Mouse (Mus musculus) lung, adult 2 months (tissue): Measurements from ENCODE around the gene Slc22a23. TPM values are rescaled to one million over a fixed set of nuclear protein-coding genes. Genes with fewer than 3 reads are reported as not detected.

ENCODE experiments used
- DNase-seq: peaks from one replicate; pipeline ENCODE4 v3.0.0; 2022
- H3K4me1 ChIP-seq: fragments of 200-500 bp; 2 replicates; pipeline ENCODE4 v1.6.1; 2011; ENCODE audit warnings: low read length; ENCODE audit not compliant: control insufficient read depth, insufficient read depth
- H3K4me3 ChIP-seq: fragments of 200-500 bp; replicated peaks from 2 replicates; pipeline ENCODE3; 2011; ENCODE audit warnings: low read depth, mild to moderate bottlenecking, control low read depth, low read length; ENCODE audit errors: extremely low read depth
- CTCF ChIP-seq: fragments of 200-500 bp; IDR thresholded peaks from 2 replicates; pipeline ENCODE4 v1.5.1; 2011; ENCODE audit warnings: mild to moderate bottlenecking, low read length, control low read depth; ENCODE audit not compliant: insufficient read depth
- POLR2A ChIP-seq: fragments of 200-500 bp; IDR thresholded peaks from 2 replicates; pipeline ENCODE4 v1.6.1; 2011; ENCODE audit warnings: low read depth, mild to moderate bottlenecking, control low read depth, low read length, borderline replicate concordance; ENCODE audit errors: extremely low read depth
- WGBS: fragments of 180-500 bp; shearing (Covaris S2); methylation state at CpG from one replicate; pipeline ENCODE4 v1.1.7; 2018; 5-methylcytosine and 5-hydroxymethylcytosine counted together
- polyA plus RNA-seq: library from polyadenylated mRNA; depleted of rRNA; stranded (reverse); fragments of >200 nt; gene quantifications from 2 replicates; pipeline ENCODE4 v1.2.3, GENCODE M21; 2012

Gene Slc22a23
- polyA plus RNA-seq, 1 experiment: 81.6 TPM

DNA sequence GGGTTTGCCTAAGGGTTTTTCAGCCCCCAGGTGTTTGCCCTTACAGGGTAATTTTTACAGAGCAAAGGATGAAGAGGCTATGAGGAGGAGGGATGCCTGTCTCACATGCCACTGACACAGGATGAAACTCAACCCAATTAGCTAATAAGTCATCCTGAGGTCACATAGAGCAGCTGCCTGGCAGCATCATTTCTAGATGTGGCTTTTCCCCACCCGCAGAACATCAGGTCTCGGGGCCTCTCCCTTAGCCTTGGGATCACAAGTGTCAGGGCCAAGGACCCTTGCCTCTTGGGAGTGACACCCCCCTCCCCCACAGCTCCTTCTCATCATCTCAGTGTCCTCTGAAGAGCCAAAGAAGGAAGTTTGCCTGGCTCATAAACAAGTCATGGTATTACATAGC is 21.6 kb downstream of the Slc22a23 start:
- DNase-seq: no peak
- 72% methylated on average over 2 of the region's 2 CpGs for WGBS
- H3K4me1 ChIP-seq: no peaks in the 10 kb centered on the region; the same call in none of the 2 replicates
- no peak overlapping the region for H3K4me3 ChIP-seq
- TF ChIP-seq POLR2A (no peak), CTCF (no peak)

GRCm38 (mm10) chr13:34320482-34320881 is 24.5 kb downstream of the Slc22a23 start:
- DNase-seq: no peak
- TF ChIP-seq POLR2A (no peak), CTCF (no peak)
- no peaks in the 10 kb centered on the region for H3K4me1 ChIP-seq
- H3K4me3 ChIP-seq: no peak overlapping the region
- 73% methylated on average over 4 of the region's 4 CpGs for WGBS

DNA sequence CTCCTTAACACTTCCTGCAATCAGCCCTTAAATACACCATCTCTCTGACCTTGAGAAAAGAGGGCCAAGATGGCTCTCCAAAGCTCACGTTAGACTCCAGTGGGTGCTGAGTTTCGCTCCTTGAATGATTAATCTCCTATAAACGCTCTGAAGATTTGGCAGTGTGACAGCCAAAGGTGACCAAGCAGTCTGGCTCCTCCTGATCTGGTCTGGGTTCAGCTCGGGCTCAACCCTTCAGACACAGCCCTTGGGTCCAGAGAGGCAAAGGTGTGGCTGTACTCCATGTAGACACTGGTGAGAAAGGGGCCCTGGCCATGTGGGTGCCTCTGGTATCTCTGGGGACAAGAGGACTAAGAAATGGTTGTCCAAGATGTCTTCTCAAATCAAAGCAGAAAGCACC is 27.9 kb downstream of the Slc22a23 start:
- Histone ChIP-seq H3K4me1 (no peaks in the 10 kb centered on the region; the same call in 1 of the 2 replicates), H3K4me3 (no peak overlapping the region)
- TF ChIP-seq POLR2A: no peak
- no peak for TF ChIP-seq CTCF
- 60% methylated on average over 4 of the region's 4 CpGs for WGBS
- DNase-seq: no peak

- WGBS: 74% methylated on average over 6 of the region's 6 CpGs
- H3K4me3 ChIP-seq: no peak overlapping the region
- DNase-seq: no peak
- no peak for TF ChIP-seq POLR2A
- no peak for TF ChIP-seq CTCF
- H3K4me1 ChIP-seq: no peaks in the 10 kb centered on the region; the same call in 1 of the 2 replicates
These were observed 28.5 kb downstream of the Slc22a23 start for GRCm38 (mm10) chr13:34316511-34316910.

DNA sequence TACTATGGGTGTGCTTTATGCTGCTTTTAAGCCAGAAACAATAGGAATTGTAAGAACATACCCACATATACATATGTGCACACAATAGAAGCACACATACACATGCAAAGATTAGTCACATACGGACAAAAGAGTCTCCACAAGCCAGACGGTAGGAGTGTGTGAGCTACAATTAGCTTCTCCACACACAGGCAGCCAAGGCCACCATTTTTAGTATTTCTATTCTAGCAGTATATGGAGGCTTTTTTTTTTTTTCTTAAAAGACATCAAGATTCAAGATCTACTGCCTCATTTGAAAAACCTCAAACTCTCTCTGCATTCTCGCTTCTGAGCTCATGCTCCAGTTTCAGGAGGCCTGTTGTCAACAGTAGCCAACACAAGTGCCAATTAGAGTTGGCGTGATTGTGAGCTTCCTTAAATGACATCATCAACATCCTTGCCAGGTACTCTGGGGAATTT is 31.9 kb downstream of the Slc22a23 start:
- WGBS: 44% methylated on average over 4 of the region's 4 CpGs
- DNase-seq: no peak

DNA sequence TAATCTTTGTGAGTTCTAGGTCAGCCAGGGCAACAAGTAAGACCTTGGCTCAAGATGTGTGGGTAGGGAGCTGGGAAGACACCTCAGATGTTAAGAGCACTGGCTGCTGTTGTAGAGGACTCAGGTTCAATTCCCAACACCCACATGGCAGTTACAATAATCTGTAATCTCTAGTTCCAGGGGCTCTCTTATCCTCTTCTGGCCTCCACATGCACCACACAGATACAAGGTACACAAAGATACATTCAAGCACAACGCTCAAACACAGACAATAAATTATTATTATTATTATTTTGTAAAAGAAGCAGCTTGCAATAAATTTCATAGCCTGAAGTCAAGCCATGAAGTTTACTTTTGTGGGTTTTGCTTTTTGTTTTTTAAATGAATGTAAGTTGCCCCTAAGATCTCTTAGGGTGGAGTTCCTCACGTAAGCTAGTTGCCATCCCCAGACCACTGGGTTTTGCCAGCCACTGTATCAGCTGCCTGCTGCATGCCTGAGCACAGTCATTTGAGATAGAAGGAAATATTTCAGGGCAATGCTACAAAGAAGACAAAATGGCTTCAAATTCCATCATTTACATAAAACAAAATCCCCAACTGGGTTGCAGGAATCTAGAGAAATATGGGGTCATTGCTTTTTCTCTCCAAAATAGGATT is 32.5 kb downstream of the Slc22a23 start:
- TF ChIP-seq CTCF (no peak), POLR2A (no peak)
- Histone ChIP-seq H3K4me3 (no peak overlapping the region), H3K4me1 (peaks cover 2% of the 10 kb centered on the region)
- WGBS: 84% methylated on average over 2 of the region's 2 CpGs
- DNase-seq: no peak

More for the DNA sequence above, 31.9 kb downstream of the Slc22a23 start:
- Histone ChIP-seq H3K4me1 (peaks cover 2% of the 10 kb centered on the region; the same call in 1 of the 2 replicates), H3K4me3 (no peak overlapping the region)
- TF ChIP-seq CTCF: no peak
- no peak for TF ChIP-seq POLR2A

GRCm38 (mm10) chr13:34311593-34311992 is 33.4 kb downstream of the Slc22a23 start:
- Histone ChIP-seq H3K4me3 (no peak overlapping the region), H3K4me1 (peaks cover 2% of the 10 kb centered on the region)
- TF ChIP-seq CTCF (no peak), POLR2A (no peak)
- 89% methylated on average over 2 of the region's 2 CpGs for WGBS
- no peak for DNase-seq

- 53% methylated on average over 3 of the region's 3 CpGs for WGBS
- H3K4me1 ChIP-seq: peaks cover 2% of the 10 kb centered on the region
- H3K4me3 ChIP-seq: no peak overlapping the region
- TF ChIP-seq CTCF: no peak
- TF ChIP-seq POLR2A: no peak
- no peak for DNase-seq
These were observed 36.4 kb downstream of the Slc22a23 start for GRCm38 (mm10) chr13:34308604-34308927.

DNA sequence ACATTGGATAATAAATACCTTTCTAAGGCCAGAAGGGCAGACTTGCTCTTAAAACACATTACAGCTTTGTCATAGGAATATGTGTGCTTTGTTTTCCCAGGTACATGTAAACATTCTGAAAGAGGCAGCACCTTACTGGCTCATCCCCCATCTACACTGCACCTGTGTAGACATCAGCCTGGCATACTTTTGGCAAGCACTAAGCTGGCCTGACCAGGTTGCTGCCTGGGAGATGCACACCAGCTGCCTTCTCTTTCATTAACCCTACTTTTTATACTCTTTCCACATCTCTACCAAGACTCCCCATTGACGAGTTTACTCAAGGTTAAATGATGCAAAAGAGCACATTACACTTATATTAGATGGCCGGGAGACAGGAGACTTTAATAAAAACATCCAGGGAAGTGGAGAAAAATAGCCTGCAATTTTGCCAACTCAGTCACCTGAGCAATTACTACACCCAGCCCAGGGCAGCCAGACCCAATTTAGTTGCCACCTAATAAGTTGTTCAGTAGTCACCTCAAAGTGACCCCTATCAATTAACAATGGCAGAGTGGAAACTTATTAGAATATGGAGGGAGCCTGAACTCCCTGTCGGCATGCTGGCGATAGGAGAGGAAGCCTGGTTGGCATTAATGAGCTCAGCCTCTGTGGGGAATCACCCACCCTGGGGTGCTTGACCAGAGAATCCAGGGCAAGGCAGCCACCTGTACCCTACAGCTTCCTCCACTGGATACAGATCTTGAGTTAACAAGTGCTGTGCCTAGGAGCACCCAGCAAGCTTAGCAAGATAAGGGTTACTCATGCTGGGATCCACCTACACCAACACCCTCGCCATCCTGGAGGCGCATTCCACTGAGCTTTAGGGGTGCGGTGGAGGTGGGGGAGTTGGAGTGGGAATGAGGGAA is 37.0 kb downstream of the Slc22a23 start:
- no peak for DNase-seq
- peaks cover 2% of the 10 kb centered on the region; the same call in 1 of the 2 replicates for H3K4me1 ChIP-seq
- H3K4me3 ChIP-seq: no peak overlapping the region
- no peak for TF ChIP-seq POLR2A
- TF ChIP-seq CTCF: no peak
- 70% methylated on average over 7 of the region's 7 CpGs for WGBS
